Mouse (Mus musculus) 416B (cell line): ENCODE results near the gene Nbl1.

Experiments
- DNase-seq: peaks from one replicate; pipeline ENCODE4 v3.0.0; 2011; ENCODE audit warnings: low read depth

Gene Nbl1

DNA sequence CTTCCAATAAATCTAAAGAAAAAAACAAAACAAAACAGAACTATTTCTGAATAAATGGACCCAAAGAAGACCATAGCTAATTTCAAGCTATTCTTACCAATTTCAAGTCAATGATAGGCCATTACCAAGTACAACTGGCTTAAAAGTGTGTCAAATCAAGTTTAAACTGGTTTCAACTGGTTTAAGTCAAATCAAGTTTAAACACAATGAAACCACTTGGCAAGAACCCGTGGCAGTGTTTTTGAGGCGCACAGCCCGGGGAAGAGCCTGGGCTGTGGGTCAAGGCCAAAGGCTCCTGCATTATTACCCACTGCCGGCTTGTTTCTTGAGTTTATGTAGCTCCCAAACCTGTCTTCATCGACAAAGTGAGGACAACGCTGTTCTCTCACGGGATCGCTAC is 7.5 kb upstream of the Nbl1 start:
- no peak for DNase-seq

DNA sequence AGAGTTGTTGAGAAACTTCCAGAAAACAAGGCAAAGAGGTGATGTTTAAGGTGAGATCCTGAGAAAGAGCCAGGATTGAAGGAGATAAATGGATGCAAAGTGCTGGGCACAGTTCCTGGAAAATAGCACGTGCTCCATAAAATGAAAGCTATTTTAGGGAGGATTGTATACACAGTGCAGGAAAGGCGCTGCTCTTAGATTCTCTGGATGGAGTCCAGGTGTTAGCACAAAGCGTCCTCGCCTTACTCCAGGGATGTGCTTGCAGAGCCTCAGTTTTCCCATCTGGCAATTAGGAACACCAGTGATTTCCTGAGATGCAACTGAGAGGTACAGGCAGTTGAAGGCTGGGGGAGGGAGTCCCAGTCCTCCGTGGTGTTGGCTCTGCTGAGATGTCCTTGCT is 3.4 kb upstream of the Nbl1 start:
- DNase-seq: no peak

- no peak for DNase-seq
Measured at GRCm38 (mm10) chr4:139095406-139095805, 2.6 kb upstream of the Nbl1 start.

DNA sequence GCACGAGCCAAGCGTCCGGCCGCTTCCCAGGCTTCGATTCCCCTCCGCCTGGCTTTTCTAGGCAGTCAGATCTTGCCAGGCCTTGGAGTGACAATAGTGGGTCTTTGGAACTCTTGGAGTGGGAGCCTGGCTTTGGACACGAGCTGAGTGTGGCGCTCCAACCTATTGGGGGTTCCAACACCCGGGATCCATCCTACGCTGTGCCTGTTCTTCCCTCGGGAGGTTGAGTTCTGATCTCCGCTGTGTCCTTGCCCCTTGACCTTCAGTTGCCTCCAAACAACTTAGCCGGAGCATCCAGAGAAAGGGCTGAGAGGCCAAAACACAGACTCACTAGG is 370 bp upstream of the Nbl1 start:
- DNase-seq: no peak

DNA sequence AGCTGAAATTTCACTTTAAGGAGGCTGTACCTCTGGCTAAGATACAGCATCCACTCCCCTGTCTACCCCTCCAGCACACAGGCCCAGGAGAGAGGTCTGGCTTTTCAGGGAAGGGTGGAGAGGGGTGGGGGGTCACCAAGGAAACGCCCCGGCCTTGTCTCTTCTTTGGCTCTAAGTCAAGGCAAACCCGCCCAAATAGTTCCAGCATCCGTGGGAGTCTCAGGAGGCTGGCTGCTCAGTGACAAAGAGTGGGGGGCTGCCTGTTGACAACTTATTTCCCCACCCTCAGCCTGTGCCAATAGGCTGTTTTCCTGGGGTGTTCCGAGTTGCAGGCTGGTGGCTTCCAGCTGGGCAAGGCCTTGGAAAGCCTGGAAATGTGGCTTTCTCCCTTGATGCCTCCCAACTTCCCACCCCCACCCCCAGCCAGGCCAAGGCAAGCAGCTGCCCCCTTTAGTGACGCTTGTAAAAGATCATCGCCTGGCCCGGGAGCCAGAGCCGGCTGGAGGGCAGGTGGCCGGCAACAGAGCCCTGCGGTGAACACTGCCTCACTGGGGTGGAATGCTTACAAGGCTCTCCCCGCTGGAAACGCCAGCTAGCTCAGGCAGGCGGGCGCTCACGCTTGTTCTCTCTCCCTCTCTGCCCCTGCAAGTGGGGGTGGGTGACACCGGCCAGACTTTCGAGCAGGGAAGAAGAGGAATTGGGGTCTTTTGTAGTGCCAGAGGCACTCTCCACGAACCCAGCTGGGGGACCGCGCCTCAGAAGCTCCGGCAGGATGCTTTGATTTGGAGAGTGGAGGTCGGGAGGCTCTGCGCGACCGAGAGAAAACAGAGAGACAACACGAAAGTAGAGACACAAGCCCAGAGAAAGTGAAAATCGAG is 1.1 kb downstream of the Nbl1 start:
- no peak for DNase-seq

GRCm38 (mm10) chr4:139091066-139091465 is 1.7 kb downstream of the Nbl1 start:
- DNase-seq: no peak

GRCm38 (mm10) chr4:139090303-139090940 is 2.4 kb downstream of the Nbl1 start:
- DNase-seq: no peak

DNA sequence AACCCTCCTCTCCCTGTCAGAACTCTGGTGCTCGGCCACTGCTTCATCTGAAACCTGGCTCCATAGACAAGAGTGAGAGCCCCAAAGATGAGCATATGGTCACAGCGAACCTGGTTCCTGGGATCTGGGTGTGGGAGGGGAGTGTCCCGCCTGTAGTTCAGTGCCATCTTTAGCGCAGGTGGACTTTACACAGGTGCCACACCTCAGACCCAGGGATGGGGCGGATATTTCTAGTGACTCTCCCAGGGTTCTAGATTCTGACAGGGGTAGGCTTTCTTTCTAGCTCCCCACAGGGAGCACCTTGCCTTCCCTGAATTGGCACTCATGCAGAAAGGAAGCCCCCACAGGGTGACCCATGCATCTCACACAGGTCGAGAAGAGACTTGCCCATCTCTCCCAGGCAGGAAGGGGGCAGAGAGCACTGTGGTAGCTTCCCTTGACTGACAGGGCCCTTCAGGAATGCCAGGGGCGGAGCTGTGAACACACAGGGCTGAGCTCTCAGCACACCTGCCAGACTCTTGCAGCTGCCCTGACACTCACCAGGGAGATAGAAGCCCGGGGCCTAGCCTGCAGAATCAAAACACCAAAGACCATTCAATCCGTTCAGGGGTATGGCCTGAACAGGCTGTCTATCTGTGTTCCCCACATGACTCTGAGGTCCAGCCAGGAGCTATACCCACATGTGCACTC is 3.7 kb downstream of the Nbl1 start:
- DNase-seq: no peak

DNA sequence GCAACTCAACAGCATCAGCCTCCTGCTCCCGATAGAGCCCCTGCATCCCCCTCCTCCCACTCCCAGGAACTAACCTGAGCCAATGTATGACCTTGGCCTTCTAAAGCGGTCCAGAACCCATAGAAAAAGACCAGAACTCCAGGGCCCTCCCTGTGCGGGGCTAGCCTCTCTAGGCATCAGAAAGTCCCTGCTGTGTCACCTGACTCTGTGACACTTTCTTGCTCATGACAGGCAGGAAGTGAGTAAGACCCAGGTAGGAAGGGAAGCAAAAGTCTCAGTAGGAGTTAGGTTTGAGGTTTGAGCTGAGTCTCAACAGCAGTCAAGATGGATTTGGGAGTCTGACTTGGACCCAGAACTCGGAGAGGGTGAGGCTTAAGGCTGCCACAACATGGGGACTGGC is 5.8 kb downstream of the Nbl1 start:
- DNase-seq: no peak

DNA sequence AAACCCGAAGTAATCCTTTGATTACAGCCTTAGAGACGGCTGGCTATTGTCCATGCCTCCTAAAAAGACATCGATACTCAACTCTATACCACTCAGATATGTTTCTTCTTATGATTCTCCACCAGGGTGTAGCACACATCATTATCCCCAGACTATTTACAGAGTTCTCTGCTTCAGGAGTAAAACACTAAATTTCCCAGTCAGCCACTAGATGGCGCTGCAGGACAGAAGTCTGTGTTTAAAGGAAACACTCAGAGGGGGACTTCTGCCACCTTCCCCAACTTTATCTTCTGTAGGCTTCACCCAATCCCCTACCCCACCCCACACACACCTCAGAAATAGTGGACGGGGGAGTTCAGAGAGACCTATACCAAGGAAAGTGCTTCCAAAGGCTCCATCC is 6.8 kb downstream of the Nbl1 start:
- peak; percentile 84 for DNase-seq

DNA sequence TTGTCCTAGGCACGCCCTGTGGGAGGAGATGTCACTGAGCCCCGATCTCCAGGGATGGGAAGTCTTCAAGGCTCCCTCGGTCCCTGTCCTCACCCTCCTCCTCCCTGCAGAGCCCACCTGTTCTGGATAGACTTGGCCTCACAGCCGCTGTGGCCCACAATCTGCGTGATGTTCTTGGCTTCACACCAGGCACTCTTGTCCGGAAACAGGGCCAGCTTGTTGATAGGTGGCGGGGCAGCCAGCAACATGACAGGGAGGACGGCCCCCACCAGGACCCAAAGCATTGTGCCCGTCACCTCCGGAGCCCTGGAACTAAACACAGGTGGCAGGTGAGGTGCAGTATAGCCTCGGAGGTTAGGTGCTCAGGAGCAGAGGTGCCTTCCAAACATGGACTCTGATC is 7.5 kb downstream of the Nbl1 start:
- no peak for DNase-seq

- no peak for DNase-seq
Measured at GRCm38 (mm10) chr4:139082790-139083564, 9.8 kb downstream of the Nbl1 start.

- no peak for DNase-seq
Measured at GRCm38 (mm10) chr4:139081270-139081931, 11.4 kb downstream of the Nbl1 start.

DNA sequence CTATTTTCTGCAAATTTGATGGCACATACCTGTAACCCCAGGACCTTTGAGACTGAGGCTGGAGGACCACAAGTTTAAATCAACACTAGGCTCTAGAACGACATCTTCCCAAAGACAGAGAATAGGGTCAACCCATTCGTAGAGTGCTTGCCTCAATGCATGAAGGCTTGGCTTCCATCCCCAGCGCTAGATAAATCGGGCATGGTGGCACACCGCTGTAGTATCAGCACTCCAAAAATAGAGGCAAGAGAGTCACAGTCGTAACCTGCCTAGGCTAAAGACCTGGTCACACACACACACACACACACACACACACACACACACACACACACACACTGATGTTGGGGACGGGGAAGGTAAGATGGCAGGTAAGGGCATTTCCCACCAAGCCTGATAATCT is 12.5 kb downstream of the Nbl1 start:
- DNase-seq: no peak

DNA sequence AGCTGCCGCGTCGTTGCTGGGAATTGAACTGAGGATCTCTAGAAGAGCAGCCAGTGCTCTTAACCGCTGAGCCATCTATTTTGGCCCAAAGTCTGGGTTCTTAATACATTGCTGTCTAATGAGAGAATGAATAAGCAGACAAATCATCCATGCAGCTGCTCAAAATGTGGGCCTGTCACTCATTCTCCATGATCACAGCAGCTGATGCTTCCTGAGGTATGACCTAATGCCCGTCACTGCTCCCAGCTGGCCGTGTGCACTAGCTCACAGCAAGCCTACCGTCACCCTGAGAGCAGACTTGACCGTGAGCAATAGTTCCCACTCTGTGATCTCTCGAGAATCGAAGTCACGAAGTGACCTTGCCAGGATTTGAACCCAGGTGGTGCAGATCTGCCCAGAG is 13.4 kb downstream of the Nbl1 start:
- DNase-seq: no peak

GRCm38 (mm10) chr4:139078726-139079125 is 14.1 kb downstream of the Nbl1 start:
- DNase-seq: peak; percentile 68

- DNase-seq: peak; percentile 74
Measured at GRCm38 (mm10) chr4:139078313-139078712, 14.5 kb downstream of the Nbl1 start.

GRCm38 (mm10) chr4:139075915-139076314 is 16.9 kb downstream of the Nbl1 start:
- no peak for DNase-seq

DNA sequence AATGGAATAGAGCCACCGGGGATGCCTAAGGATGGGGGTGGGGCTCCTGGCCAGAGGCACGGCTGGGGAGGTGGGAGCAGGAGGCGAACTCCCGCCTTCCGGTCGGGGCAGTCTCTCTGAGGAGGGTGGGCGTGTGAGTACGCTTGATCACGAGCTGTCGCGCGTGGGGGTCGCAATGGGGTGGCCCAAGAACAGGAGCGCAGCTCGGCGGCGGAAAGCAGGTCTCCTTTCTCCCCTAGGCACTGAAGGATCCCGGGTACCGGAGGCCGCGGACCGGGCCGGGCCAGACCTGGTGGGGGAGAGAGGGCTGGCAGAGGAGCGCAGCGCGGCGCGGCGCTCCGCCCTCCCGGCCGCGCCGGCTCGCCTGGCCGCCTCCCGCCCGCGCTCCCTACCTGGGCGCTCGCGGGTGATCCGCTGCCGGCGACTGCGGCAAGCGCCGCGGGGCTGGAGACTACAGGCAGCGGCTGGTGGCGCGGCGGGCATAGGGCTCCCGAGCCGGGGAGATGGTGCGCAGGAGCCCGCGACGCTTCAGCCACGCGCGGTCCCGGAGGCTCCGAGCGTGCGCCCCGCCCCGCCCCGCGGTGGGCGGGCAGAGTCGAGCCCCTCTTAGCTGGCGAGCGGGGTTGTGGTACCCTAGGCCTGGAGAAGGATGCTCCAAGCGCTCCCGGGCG is 17.6 kb downstream of the Nbl1 start, which contains the start of gene Htr6:
TSS of gene Htr6 (minus strand) at position 530 of the 671 bp plus-strand sequence.
- DNase-seq: no peak

GRCm38 (mm10) chr4:139074060-139074459 is 18.7 kb downstream of the Nbl1 start:
- DNase-seq: no peak

DNA sequence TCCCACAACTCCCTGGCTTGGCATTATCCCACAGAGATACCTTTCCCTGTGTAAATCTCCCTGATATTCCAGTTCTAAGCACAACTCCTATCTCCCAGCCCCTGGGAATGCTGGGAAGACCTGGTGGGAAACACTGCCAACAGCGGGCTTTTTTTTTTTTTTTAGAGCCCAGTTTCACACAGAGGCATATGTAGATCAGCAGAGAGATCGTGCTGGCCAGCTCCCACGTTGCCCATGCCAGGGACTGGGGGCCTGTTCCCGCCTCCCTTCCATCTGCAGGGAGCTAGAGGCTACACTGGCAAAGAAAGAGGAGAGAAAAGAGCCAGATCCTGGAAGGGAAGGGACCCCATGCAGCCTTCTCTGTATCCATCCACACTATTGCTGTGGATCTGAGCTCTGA is 24.5 kb downstream of the Nbl1 start:
- no peak for DNase-seq
